Mouse (Mus musculus): Measurements from ENCODE around the gene Cyp2j5. TPM values are rescaled to one million over a fixed set of nuclear protein-coding genes. Genes with fewer than 3 reads are reported as not detected.

The Cyp2j5 gene
- total and polyA plus RNA-seq, 3 experiments, result 1.2 TPM; not detected in 2

Other genes starting within 250 kb of the Cyp2j5 start
- gene Cyp2j8, start 156.8 kb downstream of the Cyp2j5 start, total RNA-seq (2021), result not detected
- not detected in 2 replicates for gene Cyp2j8, start 156.8 kb downstream of the Cyp2j5 start, polyA plus RNA-seq (2012; rRNA removed)
- 1 to 10 TPM; 6.0 to 6.1 TPM for gene Cyp2j6, start 110.5 kb downstream of the Cyp2j5 start, total RNA-seq (2021)
- 4.2 and 4.6 TPM in 2 replicates for gene Cyp2j6, start 110.5 kb downstream of the Cyp2j5 start, polyA plus RNA-seq (2012; rRNA removed)
- gene Cyp2j9, start 72.6 kb downstream of the Cyp2j5 start, total RNA-seq (2021), result 1 to 10 TPM; 1.0 to 1.7 TPM
- 1.2 and 1.5 TPM in 2 replicates for gene Cyp2j9, start 72.6 kb downstream of the Cyp2j5 start, polyA plus RNA-seq (2012; rRNA removed)
- gene Gm12695, start 121.0 kb upstream of the Cyp2j5 start, total RNA-seq (2021), result not detected
- not detected in 2 replicates for gene Gm12695, start 121.0 kb upstream of the Cyp2j5 start, polyA plus RNA-seq (2012; rRNA removed)

Measured in adrenal gland, adult 2 months (tissue).